Mouse (Mus musculus) E14TG2a.4 (cell line): ENCODE measurements around the gene Mllt6.
"Not testable (repeated sequence)": the region's sequence is repeated elsewhere in the genome, so short reads cannot be mapped to it uniquely, and the experiment has no call there.

Experiments used
- CTCF ChIP-seq: conservative IDR thresholded peaks from 2 replicates; pipeline ENCODE4 v1.5.1; 2014; ENCODE audit warnings: low read length
- POU5F1 ChIP-seq: IDR thresholded peaks from 2 replicates; pipeline ENCODE4 v1.6.1; 2014; ENCODE audit warnings: low read length, borderline replicate concordance

DNA sequence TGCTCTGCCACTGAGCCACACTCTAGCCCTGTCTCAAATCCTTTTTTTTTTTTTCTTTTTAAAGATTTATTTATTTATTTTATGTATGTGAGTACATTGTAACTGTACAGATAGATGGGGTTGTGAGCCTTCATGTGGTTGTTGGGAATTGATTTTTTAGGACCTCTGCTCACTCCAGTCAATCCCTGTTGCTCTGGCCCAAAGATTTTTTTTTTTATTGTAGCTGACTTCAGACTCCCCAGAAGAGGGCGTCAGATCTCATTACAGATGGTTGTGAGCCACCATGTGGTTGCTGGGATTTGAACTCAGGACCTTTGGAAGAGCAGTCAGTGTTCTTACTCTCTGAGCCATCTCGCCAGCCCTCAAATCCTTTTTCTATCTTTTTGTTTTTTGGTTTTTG, 46.9 kb downstream of the Mllt6 start:
- not testable (repeated sequence) for TF ChIP-seq CTCF, POU5F1
